Mouse (Mus musculus) olfactory bulb, adult 2 months (tissue): ENCODE data around the gene Krt83.

ENCODE experiments used
- CTCF ChIP-seq: fragments of 200-500 bp; IDR thresholded peaks from 2 replicates; pipeline ENCODE4 v1.5.1; 2012; ENCODE audit warnings: low read depth, mild to moderate bottlenecking, low read length, moderate library complexity; ENCODE audit not compliant: insufficient read depth
- POLR2A ChIP-seq: fragments of 200-500 bp; IDR thresholded peaks from 2 replicates; pipeline ENCODE4 v1.6.1; 2012; ENCODE audit warnings: mild to moderate bottlenecking, low read depth, low read length, moderate library complexity; ENCODE audit not compliant: insufficient read depth

DNA sequence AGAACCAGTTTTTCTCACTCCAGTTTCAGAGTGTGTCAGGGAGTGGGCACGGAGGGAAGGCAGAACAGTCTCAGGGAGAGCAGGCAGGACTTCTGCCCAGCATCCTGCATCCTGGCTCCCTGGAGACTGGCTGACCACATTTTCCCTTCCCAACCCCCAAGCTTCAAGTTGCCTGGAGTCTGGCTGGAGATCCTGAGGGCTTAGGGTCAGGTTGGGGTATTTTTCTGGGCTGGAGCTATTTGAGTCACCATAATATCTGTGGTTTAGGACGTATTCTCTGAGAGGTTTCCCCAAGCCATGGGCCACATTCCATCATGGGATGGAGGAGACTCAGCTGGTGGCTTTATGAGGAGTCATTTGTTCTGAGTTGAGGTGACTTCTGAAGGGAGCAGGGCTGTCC lies 36.0 kb downstream of the Krt83 start:
- no peak for TF ChIP-seq CTCF
- TF ChIP-seq POLR2A = no peak
